Mouse (Mus musculus) cerebellum, postnatal 14 days (tissue): ENCODE data around the gene Cpsf4l.

Experiments used
- DNase-seq, 2 experiments: peaks; one replicate each; pipeline ENCODE4 v3.0.0; 2021; ENCODE audit warnings: mixed read lengths in 2 of 2

Gene Cpsf4l

GRCm38 (mm10) chr11:113735151-113735550 is 25.3 kb upstream of the Cpsf4l start:
- no peak for DNase-seq

GRCm38 (mm10) chr11:113733631-113734364 is 24.0 kb upstream of the Cpsf4l start:
- no peak for DNase-seq

DNA sequence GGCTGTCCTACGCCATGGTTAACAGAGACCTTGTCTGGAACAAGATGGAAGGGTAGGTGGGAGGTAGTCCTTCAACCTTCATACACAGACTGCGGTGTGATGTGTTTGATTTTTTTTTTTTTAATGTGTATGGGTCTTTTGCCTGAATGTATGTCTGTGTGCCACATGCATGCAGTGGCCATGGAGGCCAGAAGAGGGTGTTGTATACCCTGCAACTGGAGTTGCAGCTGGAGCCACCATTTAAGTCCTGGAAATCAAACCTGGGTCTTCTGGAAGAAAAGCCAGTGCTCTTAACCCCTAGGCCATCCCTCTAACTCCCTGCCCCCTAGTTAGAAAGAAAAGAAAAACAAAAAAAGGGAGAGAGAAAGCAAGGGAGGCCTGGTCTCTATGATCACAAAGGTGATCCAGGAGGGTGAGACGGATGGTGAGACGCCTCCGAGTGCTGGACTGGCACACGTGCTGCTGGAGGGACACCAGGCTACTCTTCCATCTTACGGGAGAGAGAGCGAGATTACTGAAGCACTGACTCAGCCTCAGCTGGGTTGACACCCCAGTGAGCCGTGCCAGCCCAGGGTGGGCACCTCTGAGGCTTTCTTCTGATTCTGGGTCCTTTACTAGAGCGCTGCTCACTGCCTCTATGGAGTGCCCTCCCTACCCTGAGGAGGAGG is 22.3 kb upstream of the Cpsf4l start:
- no peak for DNase-seq

DNA sequence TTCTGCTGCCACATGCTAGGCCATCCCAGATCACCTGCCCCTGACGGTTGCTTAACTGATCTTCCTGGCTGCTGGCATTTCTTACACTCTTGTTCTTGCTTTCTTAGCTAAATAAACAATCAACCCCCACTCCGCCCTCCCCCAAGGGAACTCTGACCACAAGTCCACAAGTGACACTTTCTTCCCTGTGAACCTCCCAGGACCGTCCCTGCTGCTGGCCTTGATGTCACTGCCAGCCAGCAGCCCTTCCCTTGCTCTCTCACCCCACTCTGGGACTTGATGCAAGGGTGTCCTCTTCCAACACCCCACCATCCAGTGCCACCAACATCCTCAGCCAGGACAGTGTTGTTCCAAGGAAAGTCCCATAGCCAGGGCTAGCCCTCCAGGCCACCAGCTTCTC is 21.1 kb upstream of the Cpsf4l start:
- DNase-seq, result no peak

- no peak for DNase-seq
Observed at GRCm38 (mm10) chr11:113729917-113730316, 20.1 kb upstream of the Cpsf4l start.

GRCm38 (mm10) chr11:113729239-113729638 is 19.4 kb upstream of the Cpsf4l start:
- no peak for DNase-seq

DNA sequence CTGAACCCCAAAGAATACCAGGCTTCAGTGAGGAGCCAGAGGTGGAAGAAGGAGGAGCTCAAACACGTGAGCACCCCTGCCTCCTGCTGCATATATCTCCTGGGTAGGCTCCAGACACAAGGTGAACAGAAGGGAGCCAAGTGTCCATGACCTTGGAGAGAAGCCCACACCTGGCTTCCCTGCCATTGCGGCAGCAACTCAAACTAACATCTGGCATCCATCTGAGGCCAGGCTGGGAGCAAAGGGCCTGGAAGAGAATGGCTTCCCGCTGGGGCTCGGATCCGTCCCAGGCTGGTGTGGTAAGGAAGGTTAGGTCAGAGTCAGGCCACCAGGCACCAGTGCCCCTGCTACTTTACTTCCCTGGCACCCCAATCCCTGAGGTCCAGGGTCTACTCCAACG is 18.2 kb upstream of the Cpsf4l start:
- no peak for DNase-seq

DNA sequence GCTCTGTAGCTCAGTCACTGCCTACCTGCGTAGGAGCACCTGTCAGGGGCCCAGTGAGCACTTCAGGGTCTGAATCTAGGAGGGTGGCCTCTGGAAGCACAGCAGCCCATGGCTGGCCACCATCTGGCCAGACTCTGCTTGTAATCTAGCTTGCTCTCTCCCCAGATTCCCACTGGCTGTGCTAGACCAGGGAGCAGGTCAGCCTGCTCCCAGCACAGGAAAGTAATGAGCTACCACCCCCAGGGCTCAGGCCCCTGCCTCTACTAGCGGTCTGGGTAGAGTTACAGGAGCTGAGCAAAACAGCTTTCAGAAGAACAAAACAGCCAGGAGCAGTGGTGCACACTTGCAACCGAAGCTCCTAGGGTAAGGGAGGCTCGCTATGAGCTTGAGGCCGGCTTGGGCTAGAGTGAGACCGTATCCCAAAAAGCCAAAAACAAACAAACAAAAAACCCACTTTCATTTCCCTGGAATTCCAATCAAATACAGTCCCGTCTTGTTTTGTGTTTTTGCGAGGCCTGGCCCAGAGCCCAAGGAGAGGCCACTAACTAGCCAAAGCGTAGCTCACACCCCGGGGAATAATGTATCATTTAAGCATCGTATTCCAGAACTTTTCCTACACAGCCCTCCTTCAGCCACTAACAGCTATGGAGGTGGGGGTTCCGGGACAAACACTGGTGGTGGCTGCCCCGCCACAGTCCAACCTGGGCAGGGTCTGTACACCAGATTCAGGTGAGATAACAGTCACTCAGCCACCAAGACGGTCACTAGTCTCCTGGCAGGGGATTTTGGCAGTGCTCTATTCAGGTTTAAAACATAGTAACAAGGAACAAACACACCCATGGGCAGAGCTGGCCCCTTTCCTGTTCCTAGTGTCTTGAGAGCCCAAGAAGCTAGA is 17.4 kb upstream of the Cpsf4l start:
- no peak for DNase-seq

DNA sequence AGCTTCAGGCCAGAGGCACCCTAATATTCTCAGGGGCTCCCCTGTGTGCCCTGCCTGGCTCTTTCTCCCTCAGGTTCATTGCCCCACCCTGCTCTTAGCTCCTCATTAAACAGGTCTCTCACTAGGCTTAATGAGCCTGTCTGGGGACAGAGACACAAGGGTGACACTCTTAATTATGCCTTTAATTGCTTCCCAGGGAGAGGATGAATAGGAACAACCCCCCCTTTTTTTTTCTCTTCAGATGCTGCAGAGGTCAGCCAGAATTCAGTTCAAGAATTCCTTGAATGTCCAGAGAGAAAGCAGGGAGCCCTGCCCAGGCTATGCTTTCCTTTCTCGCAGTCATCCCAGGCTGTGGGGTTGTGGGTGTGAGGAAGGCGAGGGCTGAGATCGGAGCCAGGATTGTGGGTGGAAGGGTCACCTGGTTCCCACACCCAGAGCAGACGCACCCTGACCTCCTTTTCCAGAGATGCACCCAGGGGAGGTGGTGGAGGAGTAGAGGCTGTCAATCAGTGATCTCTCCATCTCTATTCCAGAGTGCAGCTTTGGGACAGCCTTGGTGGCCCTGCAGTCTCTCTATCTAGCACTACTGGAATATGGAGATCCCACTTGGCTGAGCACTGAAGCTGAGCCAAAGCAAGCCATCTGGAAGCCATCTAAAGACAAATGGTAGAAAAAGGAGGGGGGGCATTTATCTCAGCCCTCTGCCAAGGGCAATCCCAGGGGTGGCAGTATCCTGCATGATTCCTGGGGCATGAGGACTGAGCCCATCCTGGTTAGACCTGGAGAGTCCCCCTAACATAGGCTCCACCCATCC is 15.6 kb upstream of the Cpsf4l start:
- peak in 1 of 2 experiments; percentile 54 for DNase-seq

DNA sequence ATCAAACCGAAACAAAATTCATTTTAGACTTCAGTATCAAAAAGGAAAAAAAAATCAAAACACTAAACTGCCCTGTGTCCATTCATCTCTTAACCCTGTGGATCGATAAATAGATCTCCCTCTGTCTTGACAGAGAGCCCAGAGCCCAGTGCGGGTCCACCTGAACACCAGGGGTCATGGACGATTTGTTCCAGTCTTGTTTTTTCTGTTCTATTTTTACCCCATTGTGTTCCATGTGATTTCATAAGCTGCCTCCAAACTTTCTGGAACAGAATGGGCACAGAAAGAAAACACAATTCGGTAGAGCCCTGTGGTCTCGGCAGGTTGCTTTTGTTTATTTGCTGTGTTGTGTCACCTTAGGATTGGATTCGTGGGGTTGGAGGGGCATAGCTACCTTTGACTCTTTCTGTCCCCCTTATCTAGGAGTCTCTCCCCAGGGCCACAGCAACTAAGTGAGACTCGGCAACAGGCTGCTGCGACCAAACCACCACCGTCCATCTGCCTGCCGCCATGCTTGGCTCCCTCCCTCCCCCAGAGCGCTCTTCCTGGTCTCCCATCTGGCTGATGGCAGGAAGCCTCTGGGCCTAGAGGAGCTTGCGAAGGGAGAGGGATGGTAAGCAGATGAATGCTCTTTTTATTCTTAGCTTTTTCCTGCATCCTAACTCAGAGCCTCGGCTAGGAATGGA is 12.7 kb upstream of the Cpsf4l start:
- DNase-seq, result peak; percentile 46 to 51

- no peak for DNase-seq
Observed at GRCm38 (mm10) chr11:113717767-113718424, 8.1 kb upstream of the Cpsf4l start.

DNA sequence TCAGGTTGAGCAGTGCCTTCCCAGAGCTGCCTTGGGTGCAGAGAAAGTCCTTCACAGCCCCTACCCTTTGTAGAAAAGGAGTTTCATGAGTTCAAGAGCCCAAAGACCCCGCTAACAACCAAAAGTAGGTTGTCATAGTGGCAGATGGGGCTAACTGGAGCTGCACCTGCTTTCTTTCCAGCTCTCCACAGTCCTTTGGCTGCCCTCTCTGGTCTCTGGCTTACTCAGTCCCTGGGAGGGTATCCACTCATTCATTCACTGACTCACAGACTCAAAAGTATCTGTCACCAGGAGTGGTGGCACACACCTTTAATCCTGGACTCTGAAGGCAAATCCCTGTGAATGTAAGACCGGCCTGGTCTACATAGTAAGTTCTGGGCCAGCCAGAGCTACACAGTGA is 6.3 kb upstream of the Cpsf4l start:
- peak; percentile 38 to 53 for DNase-seq

DNA sequence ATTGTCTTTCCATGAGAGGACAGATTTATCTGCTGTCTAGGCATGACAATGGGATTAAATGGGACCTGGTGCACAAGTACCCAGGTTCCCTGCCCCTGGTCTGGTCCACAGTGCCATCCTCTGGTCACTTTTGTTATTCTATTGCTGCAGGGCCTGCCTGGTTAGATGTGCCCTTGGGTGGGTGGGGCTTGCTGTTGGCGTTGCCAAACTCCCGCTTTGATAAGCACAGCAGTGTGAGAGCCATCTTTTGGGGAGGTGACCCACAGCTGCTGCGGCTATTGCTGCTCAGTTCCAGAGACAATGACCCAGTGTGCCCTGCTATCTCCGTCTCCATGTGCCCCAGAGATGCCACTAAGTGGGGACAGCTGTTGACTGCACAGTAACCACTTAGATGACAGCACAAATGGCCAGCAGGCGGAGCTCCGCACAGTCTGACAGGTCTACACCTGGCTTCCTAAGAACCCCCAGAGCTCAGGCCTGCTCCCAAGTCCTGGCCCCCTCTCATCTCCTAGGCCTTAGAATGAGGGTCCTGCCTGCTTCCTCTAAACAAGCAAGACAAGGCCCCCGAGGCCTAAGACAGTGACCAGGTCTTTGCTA is 5.4 kb upstream of the Cpsf4l start:
- peak in 1 of 2 experiments; percentile 41 for DNase-seq

GRCm38 (mm10) chr11:113711061-113711460 is 1.2 kb upstream of the Cpsf4l start:
- DNase-seq, result no peak

GRCm38 (mm10) chr11:113710257-113710777 is 500 bp upstream of the Cpsf4l start:
- DNase-seq, result no peak

GRCm38 (mm10) chr11:113709272-113709671 is 545 bp downstream of the Cpsf4l start:
- DNase-seq, result no peak

DNA sequence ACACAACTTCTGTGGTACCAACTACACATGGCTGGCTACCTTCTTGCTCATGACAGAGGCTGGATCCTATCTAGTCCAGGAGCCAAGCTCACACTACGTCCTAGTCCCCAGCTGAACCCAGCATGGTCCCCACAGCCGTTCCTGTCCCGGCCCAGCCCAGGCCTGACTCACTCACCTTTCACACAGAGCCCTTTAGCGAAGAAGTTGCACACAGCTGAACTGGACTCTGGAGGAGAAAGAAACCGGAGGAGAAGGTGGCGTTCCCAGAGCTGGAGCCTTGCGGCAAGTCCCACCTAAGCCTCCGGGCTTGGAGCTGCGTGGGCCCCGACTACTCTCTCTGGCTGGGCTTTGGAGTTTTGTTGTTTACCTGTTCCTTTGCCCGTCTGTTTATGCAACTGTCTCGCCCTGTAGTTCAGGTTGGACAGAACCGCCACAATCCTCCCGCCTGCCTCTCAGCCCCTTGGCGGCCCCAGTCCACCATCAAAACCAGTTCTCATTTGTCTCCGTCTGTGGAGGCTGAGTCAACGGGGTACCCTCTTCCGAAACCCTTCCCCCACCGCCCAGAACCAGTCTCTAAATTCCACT is 1.1 kb downstream of the Cpsf4l start:
- no peak for DNase-seq

- no peak for DNase-seq
Observed at GRCm38 (mm10) chr11:113705966-113706652, 3.7 kb downstream of the Cpsf4l start.

DNA sequence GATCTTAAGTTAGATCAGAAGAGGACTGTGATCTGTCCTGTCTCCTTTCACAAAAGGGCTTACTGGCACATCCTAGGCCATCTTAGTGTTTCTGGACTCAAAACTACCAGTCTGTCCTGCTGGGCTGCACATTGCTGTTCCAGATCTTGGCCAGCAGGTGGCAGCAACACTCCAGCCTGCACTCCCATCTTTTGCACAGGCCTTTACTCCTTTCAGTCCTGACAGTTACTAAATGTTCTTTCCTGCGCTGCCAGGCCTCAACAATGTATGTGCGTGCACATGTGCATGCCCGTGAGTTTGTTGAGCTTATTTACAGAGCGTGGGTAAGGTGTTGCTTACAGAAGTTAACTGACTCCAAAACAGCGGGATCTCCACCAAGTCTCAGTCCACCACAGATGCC is 6.1 kb downstream of the Cpsf4l start:
- DNase-seq, result peak; percentile 85 to 88

- no peak for DNase-seq
Observed at GRCm38 (mm10) chr11:113699643-113700042, 10.2 kb downstream of the Cpsf4l start.
